ENCODE assay signal across 8 mouse cellular contexts in the genomic region with DNA sequence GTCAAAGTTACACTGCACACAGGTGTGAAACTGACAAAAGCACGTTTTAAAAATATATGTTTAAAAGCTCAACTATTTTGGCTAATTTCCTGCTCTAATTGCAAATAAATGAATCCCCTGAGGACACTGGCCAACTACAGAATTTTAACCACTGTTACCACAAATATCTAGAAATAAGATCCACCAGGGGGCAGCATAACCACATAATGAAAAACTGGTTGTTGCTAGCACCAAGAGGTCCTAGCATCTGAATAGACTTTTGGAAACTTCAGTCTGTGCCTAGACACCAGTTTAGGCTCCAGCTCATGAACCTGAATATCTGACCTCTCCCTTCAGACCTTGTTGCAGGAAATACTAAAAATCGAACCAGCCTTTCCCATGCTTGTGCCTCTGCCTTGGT. TPM values are rescaled to one million over a fixed set of nuclear protein-coding genes. Genes with fewer than 3 reads are reported as not detected.
DNase-seq lines count a peak whose midpoint lies in the region; ATAC-seq and TF ChIP-seq lines count a peak whose summit lies in the region.

No protein-coding gene starts in this region.

- no peaks in the 10 kb centered on the region for H3K36me3 ChIP-seq in heart, adult 2 months (ENCODE audit: control insufficient read depth, insufficient read depth, low read length)

- no peaks in the 10 kb centered on the region for H3K79me2 ChIP-seq in heart, adult 2 months (replicated peaks; ENCODE audit: control insufficient read depth, insufficient read depth, low read length)

- no peak for ATAC-seq in monocyte, adult 5-6 weeks (replicated peaks; ENCODE audit: insufficient number of reproducible peaks, low FRiP score, low TSS enrichment, poor library complexity, severe bottlenecking)
- no peak for ATAC-seq in erythroid progenitor cell, adult 5-6 weeks (replicated peaks; ENCODE audit: low FRiP score, poor library complexity, severe bottlenecking)

- TF ChIP-seq EP300 in heart, adult 2 months (IDR thresholded peaks at IDR 0.05; ENCODE audit: insufficient read depth, low read depth, low read length) = no peak

- H3K9ac ChIP-seq in heart, adult 2 months (ENCODE audit: low read depth, low read length) = no peak overlapping the region

- 32% methylated on average over 2 of the region's 2 CpGs for WGBS in heart, adult 2 months

- TF ChIP-seq POLR2A in heart, adult 2 months (IDR thresholded peaks at IDR 0.05; ENCODE audit: insufficient read depth, low read depth, low read length) = no peak

- no peak overlapping the region for H3K4me3 ChIP-seq in heart, adult 2 months

- no peaks in the 10 kb centered on the region for H3K27me3 ChIP-seq in heart, adult 2 months (ENCODE audit: control insufficient read depth, insufficient read depth, low read length)

- TF ChIP-seq CTCF in heart, adult 2 months (IDR thresholded peaks at IDR 0.05) = peak; percentile 85

- intact Hi-C loops in heart, adult 2 months (cut with DNase I) = loop anchor here (1.0 to 5.0 kb wide), 5 partner anchors 10 to 120 kb away; partner anchors contain the start of gene Lmcd1
- intact Hi-C loops in heart, postnatal 25 days (cut with DNase I) = loop anchor here (1.0 to 10.0 kb wide), 5 partner anchors 57 to 636 kb away; partner anchors contain the start of genes Lmcd1 and Rad18

- no peak overlapping the region for H3K27ac ChIP-seq in heart, adult 2 months

- 0 out of 2 replicates have a peak, but pooled peaks cover 1% of the 10 kb centered on the region for H3K4me1 ChIP-seq in heart, adult 2 months (ENCODE audit: control insufficient read depth, insufficient read depth, low read length)

- DNase-seq in heart, adult 2 months = peak in 1 of 2 experiments; percentile 16
- DNase-seq in heart, postnatal 25 days (ENCODE audit: low spot score) = no peak
- peak; percentile 43 for DNase-seq in ovary, postnatal 14 days (ENCODE audit: low spot score)
- no peak for DNase-seq in ovary, postnatal 36 days (ENCODE audit: low spot score)
- peak; percentile 15 for DNase-seq in c-Kit-positive CD71-positive TER-119-negative erythroid progenitor cells, embryonic 14.5 days (ENCODE audit: low read depth)
- DNase-seq in layer of hippocampus, postnatal 14 days (ENCODE audit: low spot score in 2 of 2) = peak; percentile 17 to 83

RNA-seq across cellular contexts. Expression of gene Ssu2, which starts 23.2 kb away (rescaled TPM):
- total RNA-seq in heart, adult 2 months (2021) = 1 to 10 TPM; 1.2 to 1.4 TPM
- polyA plus RNA-seq in heart, adult 2 months (2012; rRNA removed) = 5.5 and 11.8 TPM in 2 replicates
- 1 to 10 TPM; 2.8 to 2.9 TPM for total RNA-seq in heart, postnatal 25 days (2021)
- total RNA-seq in layer of hippocampus, postnatal 14 days (2021) = under 1 TPM; 0.38 to 0.65 TPM
- not detected in 3 replicates for total RNA-seq in monocyte, adult 5-6 weeks (2017)
- total RNA-seq in erythroid progenitor cell, adult 5-6 weeks (2015; ENCODE audit: low replicate concordance) = not detected in 2 replicates
- not detected in 2 replicates for total RNA-seq in erythroid progenitor cell, adult 5-6 weeks (2017; ENCODE audit: low replicate concordance)

Comparison
In these comparisons a context has a peak if more than half of its experiments do, and no peak if none do; other contexts are left out.
1. DNase-seq: peak in ovary, postnatal 14 days (single experiment), c-Kit-positive CD71-positive TER-119-negative erythroid progenitor cells, embryonic 14.5 days (single experiment) and layer of hippocampus, postnatal 14 days (2 of 2); none in heart, postnatal 25 days (single experiment) and ovary, postnatal 36 days (single experiment).